Mouse (Mus musculus) brain, embryonic 14.5 days (tissue): Measurements from ENCODE around the gene Scly.

ENCODE experiments used
- CTCF ChIP-seq: fragments of 200-500 bp; IDR thresholded peaks from 2 replicates; pipeline ENCODE4 v1.5.1; 2012; ENCODE audit warnings: inconsistent platforms, mild to moderate bottlenecking, moderate library complexity, borderline replicate concordance; ENCODE audit not compliant: insufficient read depth, insufficient read length; ENCODE audit errors: extremely low read depth
- POLR2A ChIP-seq: fragments of 200-500 bp; IDR thresholded peaks from 2 replicates; pipeline ENCODE4 v1.6.1; 2012; ENCODE audit warnings: mild to moderate bottlenecking, inconsistent platforms, borderline replicate concordance; ENCODE audit not compliant: poor library complexity, insufficient read depth, insufficient read length, severe bottlenecking; ENCODE audit errors: extremely low read depth

GRCm38 (mm10) chr1:91299707-91300426 lies 1.7 kb downstream of the Scly start:
- no peak for TF ChIP-seq CTCF
- TF ChIP-seq POLR2A: no peak
